Mouse (Mus musculus) MEL (cell line): Measurements from ENCODE around the gene Kncn.

Experiments
- CTCF ChIP-seq, 3 experiments: IDR thresholded peaks in 2 of 3; conservative IDR thresholded peaks in 1 of 3; 2 replicates each; pipeline ENCODE4 v1.5.1; 2011 to 2012; ENCODE audit warnings: low read length in 3 of 3, low read depth in 2 of 3, mild to moderate bottlenecking in 2 of 3, improper control_type of control experiment in 1 of 3, inconsistent platforms in 1 of 3, mixed read lengths in 1 of 3, moderate library complexity in 1 of 3; ENCODE audit not compliant: control insufficient read depth in 1 of 3, insufficient read depth in 1 of 3, poor library complexity in 1 of 3, severe bottlenecking in 1 of 3
- ETS1 ChIP-seq: IDR thresholded peaks from 2 replicates; pipeline ENCODE4 v1.6.1; 2012; ENCODE audit warnings: low read depth, mild to moderate bottlenecking, inconsistent platforms, low read length, improper control_type of control experiment, moderate library complexity
- MXI1 ChIP-seq: IDR thresholded peaks from 2 replicates; pipeline ENCODE4 v1.6.1; 2011; ENCODE audit warnings: mild to moderate bottlenecking, low read depth, low read length, improper control_type of control experiment
- NRF1 ChIP-seq: IDR thresholded peaks from 2 replicates; pipeline ENCODE4 v1.6.1; 2014; ENCODE audit warnings: low read depth, mild to moderate bottlenecking, inconsistent platforms, low read length, improper control_type of control experiment, moderate library complexity; ENCODE audit not compliant: poor library complexity, insufficient read depth, severe bottlenecking
- POLR2A ChIP-seq, 2 experiments: IDR thresholded peaks; 2 replicates each; pipeline ENCODE4 v1.6.1; 2011 to 2012; ENCODE audit warnings: low read length in 2 of 2, mild to moderate bottlenecking in 2 of 2, control low read depth in 1 of 2, improper control_type of control experiment in 1 of 2, low read depth in 1 of 2, moderate library complexity in 1 of 2; ENCODE audit not compliant: control insufficient read depth in 1 of 2, insufficient read depth in 1 of 2, poor library complexity in 1 of 2
- POLR2AphosphoS5 ChIP-seq: IDR thresholded peaks from 2 replicates; pipeline ENCODE4 v1.6.1; 2012; ENCODE audit warnings: low read depth, borderline replicate concordance, mild to moderate bottlenecking, inconsistent platforms, low read length, moderate library complexity, mixed read lengths
- RAD21 ChIP-seq: IDR thresholded peaks from 2 replicates; pipeline ENCODE4 v1.6.1; 2011; ENCODE audit warnings: mild to moderate bottlenecking, low read depth, low read length, improper control_type of control experiment
- SIN3A ChIP-seq: IDR thresholded peaks from 2 replicates; pipeline ENCODE4 v1.6.1; 2012; ENCODE audit warnings: low read length, improper control_type of control experiment, inconsistent platforms
- TAL1 ChIP-seq: IDR thresholded peaks from 2 replicates; pipeline ENCODE4 v1.6.1; 2012; ENCODE audit warnings: mild to moderate bottlenecking, inconsistent platforms, low read length, moderate library complexity, mixed read lengths

DNA sequence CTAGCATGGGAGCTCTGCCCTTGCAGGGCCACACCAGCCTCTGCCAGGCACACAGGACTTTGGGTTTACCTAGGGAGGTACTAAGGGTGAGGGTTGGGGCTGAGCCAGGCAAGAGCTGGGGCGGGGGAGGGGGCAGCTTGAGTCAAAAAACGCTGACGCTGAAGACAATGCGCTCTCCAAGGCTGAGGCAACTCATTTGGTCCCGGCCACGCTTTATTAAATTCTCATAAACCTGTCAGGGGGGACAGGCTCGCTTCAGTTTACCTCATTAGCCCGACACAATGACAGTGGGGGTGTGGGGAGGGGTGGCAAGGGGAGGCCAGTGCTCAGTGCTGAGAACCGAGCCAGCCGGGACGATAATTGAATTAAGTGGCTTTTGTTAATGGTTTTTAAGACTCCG lies 20.2 kb downstream of the Kncn start:
- no peak for TF ChIP-seq NRF1
- TF ChIP-seq MXI1 = no peak
- TF ChIP-seq RAD21 = no peak
- TF ChIP-seq TAL1 = no peak
- no peak for TF ChIP-seq SIN3A
- TF ChIP-seq POLR2A (IDR thresholded peaks at IDR 0.05; ENCODE audit: control insufficient read depth in 1 of 2, insufficient read depth in 1 of 2, low read depth in 1 of 2, low read length in 2 of 2, poor library complexity in 1 of 2) = no peak
- TF ChIP-seq CTCF (IDR thresholded peaks at IDR 0.05 in 2 of 3, conservative IDR thresholded peaks at IDR 0.05 in 1 of 3; ENCODE audit: control insufficient read depth in 1 of 3, insufficient read depth in 1 of 3, low read depth in 2 of 3, low read length in 3 of 3, poor library complexity in 1 of 3, severe bottlenecking in 1 of 3) = no peak
- no peak for TF ChIP-seq ETS1
- no peak for TF ChIP-seq POLR2AphosphoS5
